ENCODE assay signal across 10 mouse cellular contexts in genomic region chr7:35373146-35373989, GRCm38 (mm10). TPM values are rescaled to one million over a fixed set of nuclear protein-coding genes. Genes with fewer than 3 reads are reported as not detected.
A peak's percentile ranks its signal among the peaks of the same experiment; 100 is the strongest.
DNase-seq lines count a peak whose midpoint lies in the region; ATAC-seq and TF ChIP-seq lines count a peak whose summit lies in the region.
"Had no signal": no experiment of that assay in that cellular context is flagged by ENCODE, and none has a peak within 500 bp of the region (broad histone marks: within the 10 kb centered on the region; RNA-seq: fewer than 3 reads in every experiment).

No protein-coding gene starts in this region.

- peak; percentile 60; the same call in 1 of the 2 replicates for ATAC-seq in lung, embryonic 14.5 days (ENCODE audit: insufficient read depth)
- peak; percentile 46; the same call in 1 of the 2 replicates for ATAC-seq in embryonic facial prominence, embryonic 15.5 days (ENCODE audit: insufficient number of reproducible peaks, low FRiP score, low TSS enrichment, low read depth)
- ATAC-seq in stomach, embryonic 15.5 days (ENCODE audit: insufficient read depth, low FRiP score, low read depth): peak; percentile 78
- no peak for ATAC-seq in forebrain, embryonic 15.5 days (replicated peaks)

- no peaks in the 10 kb centered on the region for H3K36me3 ChIP-seq in lung, embryonic 14.5 days (ENCODE audit: insufficient read depth)
- no peaks in the 10 kb centered on the region for H3K36me3 ChIP-seq in embryonic facial prominence, embryonic 15.5 days
- 0 out of 2 replicates have a peak, but pooled peaks cover 3% of the 10 kb centered on the region for H3K36me3 ChIP-seq in stomach, embryonic 15.5 days
- no peaks in the 10 kb centered on the region for H3K36me3 ChIP-seq in forebrain, embryonic 15.5 days

- H3K27me3 ChIP-seq in lung, embryonic 14.5 days (ENCODE audit: insufficient read depth, low read length): no peaks in the 10 kb centered on the region
- H3K27me3 ChIP-seq in embryonic facial prominence, embryonic 15.5 days: no peaks in the 10 kb centered on the region
- H3K27me3 ChIP-seq in stomach, embryonic 15.5 days (replicated peaks): no peaks in the 10 kb centered on the region
- no peaks in the 10 kb centered on the region for H3K27me3 ChIP-seq in forebrain, embryonic 15.5 days

- no peaks in the 10 kb centered on the region for H3K9me3 ChIP-seq in lung, embryonic 14.5 days (ENCODE audit: low read depth, low read length)
- no peaks in the 10 kb centered on the region for H3K9me3 ChIP-seq in embryonic facial prominence, embryonic 15.5 days (replicated peaks)
- no peaks in the 10 kb centered on the region for H3K9me3 ChIP-seq in stomach, embryonic 15.5 days
- H3K9me3 ChIP-seq in forebrain, embryonic 15.5 days: no peaks in the 10 kb centered on the region

- no peak for TF ChIP-seq CTCF in lung, embryonic 14.5 days (IDR thresholded peaks at IDR 0.05; ENCODE audit: low read depth)
- TF ChIP-seq CTCF in lung, adult 2 months (IDR thresholded peaks at IDR 0.05; ENCODE audit: insufficient read depth, low read length): no peak

- no peak overlapping the region for H3K4me2 ChIP-seq in lung, embryonic 14.5 days
- no peak overlapping the region for H3K4me2 ChIP-seq in embryonic facial prominence, embryonic 15.5 days (replicated peaks)
- H3K4me2 ChIP-seq in stomach, embryonic 15.5 days: no peak overlapping the region
- no peak overlapping the region for H3K4me2 ChIP-seq in forebrain, embryonic 15.5 days (replicated peaks)

- no peaks in the 10 kb centered on the region for H3K4me1 ChIP-seq in lung, embryonic 14.5 days (ENCODE audit: insufficient read depth)
- H3K4me1 ChIP-seq in lung, adult 2 months (ENCODE audit: control insufficient read depth, insufficient read depth, low read length): no peaks in the 10 kb centered on the region
- H3K4me1 ChIP-seq in embryonic facial prominence, embryonic 15.5 days: no peaks in the 10 kb centered on the region
- H3K4me1 ChIP-seq in stomach, embryonic 15.5 days: peaks cover 8% of the 10 kb centered on the region
- no peaks in the 10 kb centered on the region for H3K4me1 ChIP-seq in forebrain, embryonic 15.5 days

- H3K27ac ChIP-seq in lung, embryonic 14.5 days (ENCODE audit: low read depth): no peak overlapping the region
- H3K27ac ChIP-seq in embryonic facial prominence, embryonic 15.5 days (replicated peaks): no peak overlapping the region
- H3K27ac ChIP-seq in stomach, embryonic 15.5 days: peak overlapping the region; percentile 77
- no peak overlapping the region for H3K27ac ChIP-seq in forebrain, embryonic 15.5 days (replicated peaks)
- H3K27ac ChIP-seq: macrophage had no signal

- H3K4me3 ChIP-seq in lung, embryonic 14.5 days (ENCODE audit: low read depth, low read length): no peak overlapping the region
- no peak overlapping the region for H3K4me3 ChIP-seq in lung, adult 2 months (replicated peaks; ENCODE audit: extremely low read depth, low read depth, low read length)
- H3K4me3 ChIP-seq in embryonic facial prominence, embryonic 15.5 days (replicated peaks): no peak overlapping the region
- H3K4me3 ChIP-seq in stomach, embryonic 15.5 days (replicated peaks): no peak overlapping the region
- H3K4me3 ChIP-seq in forebrain, embryonic 15.5 days: no peak overlapping the region

- peak; percentile 21 for DNase-seq in lung, embryonic 14.5 days
- no peak for DNase-seq in lung, adult 2 months
- DNase-seq in kidney, postnatal 10 days: peak; percentile 70
- no peak for DNase-seq in thymus, postnatal 10 days (ENCODE audit: low spot score in 2 of 2)
- DNase-seq in adrenal gland, adult 2 months: no peak
- DNase-seq: layer of hippocampus, postnatal 36 days had no signal

- no peak for TF ChIP-seq POLR2A in lung, adult 2 months (IDR thresholded peaks at IDR 0.05; ENCODE audit: borderline replicate concordance, extremely low read depth, low read depth, low read length)

- WGBS in lung, embryonic 14.5 days: 64% methylated on average over 16 of the region's 16 CpGs
- 68% methylated on average over 16 of the region's 16 CpGs for WGBS in lung, adult 2 months
- WGBS in embryonic facial prominence, embryonic 15.5 days: 57% methylated on average over 16 of the region's 16 CpGs
- WGBS in stomach, embryonic 15.5 days: 51% methylated on average over 16 of the region's 16 CpGs
- 65% methylated on average over 16 of the region's 16 CpGs for WGBS in forebrain, embryonic 15.5 days

- H3K9ac ChIP-seq in lung, embryonic 14.5 days: no peak overlapping the region
- H3K9ac ChIP-seq in embryonic facial prominence, embryonic 15.5 days: no peak overlapping the region
- H3K9ac ChIP-seq in stomach, embryonic 15.5 days: no peak overlapping the region
- H3K9ac ChIP-seq in forebrain, embryonic 15.5 days (replicated peaks): no peak overlapping the region

RNA-seq across cellular contexts. Expression of gene Faap24, which starts 23.3 kb away (rescaled TPM):
- 17.7 and 20.2 TPM in 2 replicates for polyA plus RNA-seq in lung, embryonic 14.5 days (2014; fragmentation: Nextera tagmentation; extraction: Ambion mirVana)
- polyA plus RNA-seq in lung, adult 2 months (2012; rRNA removed): 2.7 and 4.0 TPM in 2 replicates
- polyA plus RNA-seq in embryonic facial prominence, embryonic 15.5 days (2015; fragmentation: Nextera tagmentation; extraction: Ambion mirVana): 15.6 and 17.1 TPM in 2 replicates
- polyA plus RNA-seq in stomach, embryonic 15.5 days (2015; fragmentation: Nextera tagmentation; extraction: Ambion mirVana): 17.1 and 17.5 TPM in 2 replicates
- 21.3 and 24.6 TPM in 2 replicates for polyA plus RNA-seq in forebrain, embryonic 15.5 days (2015; fragmentation: Nextera tagmentation; extraction: Ambion mirVana)
- total RNA-seq in adrenal gland, adult 2 months (2021): 1 to 10 TPM; 8.4 to 8.7 TPM
- 3.4 and 4.3 TPM in 2 replicates for polyA plus RNA-seq in adrenal gland, adult 2 months (2012; rRNA removed)

RNA-seq across cellular contexts. Expression of gene Cep89, which starts 23.5 kb away (rescaled TPM):
- polyA plus RNA-seq in lung, embryonic 14.5 days (2014; fragmentation: Nextera tagmentation; extraction: Ambion mirVana): 47.9 and 49.4 TPM in 2 replicates
- 9.0 and 15.6 TPM in 2 replicates for polyA plus RNA-seq in lung, adult 2 months (2012; rRNA removed)
- polyA plus RNA-seq in embryonic facial prominence, embryonic 15.5 days (2015; fragmentation: Nextera tagmentation; extraction: Ambion mirVana): 38.2 and 44.9 TPM in 2 replicates
- polyA plus RNA-seq in stomach, embryonic 15.5 days (2015; fragmentation: Nextera tagmentation; extraction: Ambion mirVana): 45.4 and 49.3 TPM in 2 replicates
- polyA plus RNA-seq in forebrain, embryonic 15.5 days (2015; fragmentation: Nextera tagmentation; extraction: Ambion mirVana): 39.4 and 42.2 TPM in 2 replicates
- total RNA-seq in adrenal gland, adult 2 months (2021): 10 to 100 TPM; 11.6 to 19.8 TPM
- 15.4 and 16.1 TPM in 2 replicates for polyA plus RNA-seq in adrenal gland, adult 2 months (2012; rRNA removed)

RNA-seq across cellular contexts. Expression of gene Rhpn2, which starts 39.4 kb away (rescaled TPM):
- polyA plus RNA-seq in lung, embryonic 14.5 days (2014; fragmentation: Nextera tagmentation; extraction: Ambion mirVana): 3.0 and 3.6 TPM in 2 replicates
- polyA plus RNA-seq in lung, adult 2 months (2012; rRNA removed): 7.5 and 11.0 TPM in 2 replicates
- polyA plus RNA-seq in embryonic facial prominence, embryonic 15.5 days (2015; fragmentation: Nextera tagmentation; extraction: Ambion mirVana): 4.6 and 5.2 TPM in 2 replicates
- polyA plus RNA-seq in stomach, embryonic 15.5 days (2015; fragmentation: Nextera tagmentation; extraction: Ambion mirVana): 29.2 and 38.2 TPM in 2 replicates
- polyA plus RNA-seq in forebrain, embryonic 15.5 days (2015; fragmentation: Nextera tagmentation; extraction: Ambion mirVana): 0.95 and 1.3 TPM in 2 replicates
- total RNA-seq in adrenal gland, adult 2 months (2021): 1 to 10 TPM; 1.6 to 4.6 TPM
- 0.51 and 1.3 TPM in 2 replicates for polyA plus RNA-seq in adrenal gland, adult 2 months (2012; rRNA removed)
- polyA plus RNA-seq: macrophage had no signal

RNA-seq across cellular contexts. Expression of gene Gpatch1, which starts 55.1 kb away (rescaled TPM):
- 15.9 and 16.1 TPM in 2 replicates for polyA plus RNA-seq in lung, embryonic 14.5 days (2014; fragmentation: Nextera tagmentation; extraction: Ambion mirVana)
- polyA plus RNA-seq in lung, adult 2 months (2012; rRNA removed): 4.9 and 5.7 TPM in 2 replicates
- polyA plus RNA-seq in embryonic facial prominence, embryonic 15.5 days (2015; fragmentation: Nextera tagmentation; extraction: Ambion mirVana): 15.0 and 17.2 TPM in 2 replicates
- 13.2 and 13.7 TPM in 2 replicates for polyA plus RNA-seq in stomach, embryonic 15.5 days (2015; fragmentation: Nextera tagmentation; extraction: Ambion mirVana)
- 22.8 and 25.2 TPM in 2 replicates for polyA plus RNA-seq in forebrain, embryonic 15.5 days (2015; fragmentation: Nextera tagmentation; extraction: Ambion mirVana)
- 10 to 100 TPM; 16.9 to 17.2 TPM for total RNA-seq in adrenal gland, adult 2 months (2021)
- 1.8 and 2.9 TPM in 2 replicates for polyA plus RNA-seq in adrenal gland, adult 2 months (2012; rRNA removed)

Comparison
In these comparisons a context has a peak if more than half of its experiments do, and no peak if none do; other contexts are left out.
1. DNase-seq: peak in lung, embryonic 14.5 days (single experiment) and kidney, postnatal 10 days (single experiment); none in lung, adult 2 months (single experiment), thymus, postnatal 10 days (0 of 2) and adrenal gland, adult 2 months (single experiment).